Mouse (Mus musculus): ENCODE measurements around the gene Rnf24.

DNA sequence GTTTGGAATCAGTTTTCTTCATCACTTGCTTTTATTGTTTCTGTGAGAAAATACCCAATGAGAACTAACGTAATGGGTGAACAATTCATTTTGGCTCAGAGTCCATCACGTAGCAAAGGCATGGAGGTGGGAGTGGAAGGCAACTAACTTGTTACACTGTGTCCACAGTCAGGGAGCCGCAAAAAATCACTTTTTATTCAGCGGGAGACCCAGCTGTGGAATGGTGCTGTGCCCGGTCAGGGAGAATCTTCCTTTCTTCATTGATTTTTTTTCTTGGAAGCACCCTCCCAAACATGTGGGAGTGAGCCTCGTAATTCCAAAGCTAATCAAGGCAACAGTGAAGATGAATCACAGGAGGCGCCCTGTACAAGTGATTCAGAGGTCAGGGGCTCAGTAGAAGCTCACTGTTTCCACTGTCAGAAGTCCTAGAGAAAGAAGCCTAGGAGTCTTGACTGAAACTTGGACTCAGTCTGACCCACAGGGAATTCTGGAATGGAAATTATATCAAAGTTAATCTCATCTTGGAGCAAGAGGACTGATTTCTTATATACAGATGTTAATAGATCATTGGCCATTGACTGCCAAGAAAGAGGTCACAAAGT lies 19.7 kb upstream of the Rnf24 start:
- TF ChIP-seq CTCF (IDR thresholded peaks at IDR 0.05; ENCODE audit: extremely low read depth, insufficient read depth, insufficient read length, insufficient replicate concordance) (no peak), POLR2A (IDR thresholded peaks at IDR 0.05; ENCODE audit: low read depth, low read length) (no peak)

Measured in spleen, adult 2 months (tissue).